In the genomic region with DNA sequence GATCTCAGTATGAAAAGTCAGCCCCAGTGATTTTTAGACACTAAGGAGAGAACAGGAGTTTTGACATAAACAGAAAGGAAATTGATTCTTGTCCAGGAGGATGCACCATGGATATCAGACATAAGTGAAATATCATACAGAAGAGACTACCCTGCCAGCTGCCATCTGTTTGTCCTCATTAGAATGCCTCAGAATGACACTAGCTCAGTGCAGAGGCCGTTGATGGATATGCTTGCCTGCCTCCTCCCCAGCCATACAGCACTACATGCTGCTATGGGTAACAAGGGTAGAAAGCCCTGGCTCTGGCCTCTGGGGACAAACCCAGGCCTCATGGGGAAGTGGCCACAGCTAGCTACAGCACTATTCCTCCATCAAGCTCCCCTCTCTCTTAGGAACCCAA, we compare ENCODE assay signal across 13 mouse cellular contexts.
DNase-seq lines count a peak whose midpoint lies in the region; ATAC-seq lines count a peak whose summit lies in the region.
"Had no signal": no experiment of that assay in that cellular context is flagged by ENCODE, and none has a peak within 500 bp of the region (broad histone marks: within the 10 kb centered on the region; RNA-seq: fewer than 3 reads in every experiment).

No protein-coding gene starts in this region.

- H3K27me3 ChIP-seq in midbrain, embryonic 12.5 days, result no peaks in the 10 kb centered on the region
- no peaks in the 10 kb centered on the region for H3K27me3 ChIP-seq in midbrain, embryonic 10.5 days (ENCODE audit: low read depth, poor library complexity, severe bottlenecking)
- H3K27me3 ChIP-seq: kidney, embryonic 15.5 days had no signal

- 68% methylated on average over 1 of the region's 1 CpGs for WGBS in midbrain, embryonic 12.5 days
- WGBS in midbrain, embryonic 10.5 days, result 64% methylated on average over 1 of the region's 1 CpGs

- ATAC-seq in midbrain, embryonic 12.5 days (ENCODE audit: low FRiP score, low read depth), result peak; percentile 49; the same call in 1 of the 2 replicates
- ATAC-seq: activated CD4-positive, CD25-positive, alpha-beta regulatory T cell, adult 4 months had no signal

- no peaks in the 10 kb centered on the region for H3K9me3 ChIP-seq in midbrain, embryonic 12.5 days
- no peaks in the 10 kb centered on the region for H3K9me3 ChIP-seq in midbrain, embryonic 10.5 days (replicated peaks)
- H3K9me3 ChIP-seq: kidney, embryonic 15.5 days had no signal

- no peak overlapping the region for H3K4me3 ChIP-seq in midbrain, embryonic 12.5 days
- no peak overlapping the region for H3K4me3 ChIP-seq in midbrain, embryonic 10.5 days
- H3K4me3 ChIP-seq: erythroblast, embryonic 14.5 days; kidney, embryonic 15.5 days had no signal

- H3K36me3 ChIP-seq in midbrain, embryonic 12.5 days, result no peaks in the 10 kb centered on the region
- no peaks in the 10 kb centered on the region for H3K36me3 ChIP-seq in midbrain, embryonic 10.5 days
- H3K36me3 ChIP-seq: kidney, embryonic 15.5 days had no signal

- no peak overlapping the region for H3K9ac ChIP-seq in midbrain, embryonic 12.5 days (replicated peaks)
- H3K9ac ChIP-seq: kidney, embryonic 15.5 days had no signal

- H3K4me2 ChIP-seq in midbrain, embryonic 12.5 days (replicated peaks), result no peak overlapping the region
- H3K4me2 ChIP-seq: kidney, embryonic 15.5 days had no signal

- no peaks in the 10 kb centered on the region for H3K4me1 ChIP-seq in midbrain, embryonic 12.5 days
- H3K4me1 ChIP-seq in midbrain, embryonic 10.5 days, result no peaks in the 10 kb centered on the region
- H3K4me1 ChIP-seq: kidney, embryonic 15.5 days had no signal

- H3K27ac ChIP-seq in midbrain, embryonic 12.5 days (replicated peaks), result no peak overlapping the region; the same call in 1 of the 2 replicates
- H3K27ac ChIP-seq in midbrain, embryonic 10.5 days (replicated peaks), result no peak overlapping the region
- H3K27ac ChIP-seq: kidney, embryonic 15.5 days had no signal

- peak; percentile 4 to 11 for DNase-seq in cerebellum, postnatal 10 days
- DNase-seq in cerebellum, adult 18-20 months, result no peak
- DNase-seq in midbrain, embryonic 10.5 days (ENCODE audit: low spot score), result no peak
- DNase-seq in layer of hippocampus, postnatal 10 days (ENCODE audit: low spot score in 2 of 2), result peak; percentile 8 to 20
- peak; percentile 20 to 33 for DNase-seq in right cerebral cortex, adult 2 months (ENCODE audit: low spot score in 2 of 2)
- no peak for DNase-seq in ovary, postnatal 14 days (ENCODE audit: low spot score)
- DNase-seq in spleen, adult 18-20 months, result no peak
- DNase-seq: heart, postnatal 36 days; thymus, adult 18-20 months had no signal

Comparison
In these comparisons a context has a peak if more than half of its experiments do, and no peak if none do; other contexts are left out.
1. DNase-seq: peak in cerebellum, postnatal 10 days (2 of 2), layer of hippocampus, postnatal 10 days (2 of 2) and right cerebral cortex, adult 2 months (2 of 2); none in cerebellum, adult 18-20 months (0 of 2), midbrain, embryonic 10.5 days (single experiment), ovary, postnatal 14 days (single experiment) and spleen, adult 18-20 months (0 of 2).